Mouse (Mus musculus) ovary, adult 18-20 months (tissue): ENCODE measurements around the gene M1ap.

Source experiments
- DNase-seq: peaks from one replicate; pipeline ENCODE4 v3.0.0; 2022; ENCODE audit warnings: low spot score, mixed read lengths

The M1ap gene

GRCm38 (mm10) chr6:83011255-83011654 is 64.6 kb downstream of the M1ap start:
- no peak for DNase-seq

- no peak for DNase-seq
Measured at GRCm38 (mm10) chr6:83011756-83012155, 65.1 kb downstream of the M1ap start.

GRCm38 (mm10) chr6:83013444-83013843 is 66.7 kb downstream of the M1ap start:
- no peak for DNase-seq

GRCm38 (mm10) chr6:83014482-83015466 is 68.1 kb downstream of the M1ap start:
- DNase-seq = no peak

GRCm38 (mm10) chr6:83015749-83016148 is 69.0 kb downstream of the M1ap start:
- no peak for DNase-seq

GRCm38 (mm10) chr6:83017190-83017589 is 70.5 kb downstream of the M1ap start:
- DNase-seq = peak; percentile 38

- no peak for DNase-seq
Measured at GRCm38 (mm10) chr6:83019044-83019443, 72.3 kb downstream of the M1ap start.

- DNase-seq = no peak
Measured at GRCm38 (mm10) chr6:83020121-83020520, 73.4 kb downstream of the M1ap start.

GRCm38 (mm10) chr6:83020836-83021593 is 74.3 kb downstream of the M1ap start:
- no peak for DNase-seq

- no peak for DNase-seq
Measured at GRCm38 (mm10) chr6:83023008-83023407, 76.3 kb downstream of the M1ap start.

- DNase-seq = no peak
Measured at GRCm38 (mm10) chr6:83023786-83024185, 77.1 kb downstream of the M1ap start.

- DNase-seq = no peak
Measured at GRCm38 (mm10) chr6:83024421-83024820, 77.7 kb downstream of the M1ap start.

- DNase-seq = no peak
Measured at GRCm38 (mm10) chr6:83025221-83025620, 78.5 kb downstream of the M1ap start.

- no peak for DNase-seq
Measured at GRCm38 (mm10) chr6:83027293-83027692, 80.6 kb downstream of the M1ap start.

- no peak for DNase-seq
Measured at GRCm38 (mm10) chr6:83027706-83028105, 81.0 kb downstream of the M1ap start.

- DNase-seq = no peak
Measured at GRCm38 (mm10) chr6:83029777-83030176, 83.1 kb downstream of the M1ap start.

GRCm38 (mm10) chr6:83031111-83031510 is 84.4 kb downstream of the M1ap start:
- DNase-seq = no peak

- DNase-seq = no peak
Measured at GRCm38 (mm10) chr6:83031921-83032590, 85.4 kb downstream of the M1ap start.

- no peak for DNase-seq
Measured at GRCm38 (mm10) chr6:83032769-83033191, 86.1 kb downstream of the M1ap start.

GRCm38 (mm10) chr6:83033249-83034185 is 86.8 kb downstream of the M1ap start, which contains the start of the genes Dok1 and Loxl3:
Dok1 (minus strand) TSS chr6:83033471.
Loxl3 (plus strand) TSS chr6:83034173.
- peak; percentile 75 for DNase-seq

- DNase-seq = no peak
Measured at GRCm38 (mm10) chr6:83034463-83035055, 87.9 kb downstream of the M1ap start.
